25 mouse cellular contexts compared by ENCODE assay signal in genomic region chr3:129258497-129258896, GRCm38 (mm10). TPM values are rescaled to one million over a fixed set of nuclear protein-coding genes. Genes with fewer than 3 reads are reported as not detected.
A peak's percentile ranks its signal among the peaks of the same experiment; 100 is the strongest.
DNase-seq lines count a peak whose midpoint lies in the region; ATAC-seq and TF ChIP-seq lines count a peak whose summit lies in the region.
"Had no signal": no experiment of that assay in that cellular context is flagged by ENCODE, and none has a peak within 500 bp of the region (broad histone marks: within the 10 kb centered on the region; RNA-seq: fewer than 3 reads in every experiment).

No protein-coding gene starts in this region.

- no peaks in the 10 kb centered on the region for H3K9me3 ChIP-seq in hindbrain, postnatal 0 days (ENCODE audit: low read length)
- H3K9me3 ChIP-seq in hindbrain, embryonic 11.5 days (ENCODE audit: control insufficient read depth, low read length): no peaks in the 10 kb centered on the region
- no peaks in the 10 kb centered on the region for H3K9me3 ChIP-seq in liver, postnatal 0 days (ENCODE audit: low read length)
- H3K9me3 ChIP-seq: embryonic facial prominence, embryonic 12.5 days; heart, embryonic 13.5 days; limb, embryonic 13.5 days; lung, embryonic 15.5 days; midbrain, embryonic 13.5 days had no signal

- no peaks in the 10 kb centered on the region for H3K27me3 ChIP-seq in hindbrain, postnatal 0 days (ENCODE audit: insufficient read depth, low read length)
- H3K27me3 ChIP-seq in hindbrain, embryonic 11.5 days (ENCODE audit: control insufficient read depth, insufficient read depth, low read length): no peaks in the 10 kb centered on the region
- H3K27me3 ChIP-seq in liver, postnatal 0 days (ENCODE audit: insufficient read depth, low read length): no peaks in the 10 kb centered on the region
- H3K27me3 ChIP-seq: embryonic facial prominence, embryonic 12.5 days; lung, embryonic 15.5 days; midbrain, embryonic 13.5 days; neural tube, embryonic 13.5 days had no signal

- no peak overlapping the region for H3K27ac ChIP-seq in hindbrain, postnatal 0 days
- no peak overlapping the region for H3K27ac ChIP-seq in hindbrain, embryonic 11.5 days (ENCODE audit: low read depth, low read length)
- H3K27ac ChIP-seq in liver, postnatal 0 days (ENCODE audit: low read depth): no peak overlapping the region
- H3K27ac ChIP-seq: embryonic facial prominence, embryonic 12.5 days; gastrocnemius, adult 2 months; heart, embryonic 13.5 days; limb, embryonic 13.5 days; lung, embryonic 15.5 days; midbrain, embryonic 13.5 days; neural tube, embryonic 13.5 days had no signal

- H3K4me2 ChIP-seq in hindbrain, postnatal 0 days (ENCODE audit: low read depth, low read length): no peak overlapping the region
- no peak overlapping the region for H3K4me2 ChIP-seq in hindbrain, embryonic 11.5 days (replicated peaks; ENCODE audit: low read depth, low read length)
- no peak overlapping the region for H3K4me2 ChIP-seq in liver, postnatal 0 days (ENCODE audit: low read depth, low read length)
- H3K4me2 ChIP-seq: embryonic facial prominence, embryonic 12.5 days; heart, embryonic 13.5 days; limb, embryonic 13.5 days; lung, embryonic 15.5 days; midbrain, embryonic 13.5 days; neural tube, embryonic 13.5 days had no signal

- WGBS in hindbrain, postnatal 0 days: 84% methylated on average over 5 of the region's 5 CpGs
- WGBS in hindbrain, embryonic 11.5 days: 90% methylated on average over 5 of the region's 5 CpGs
- WGBS in liver, postnatal 0 days (ENCODE audit: insufficient replicate concordance): 73% methylated on average over 5 of the region's 5 CpGs

- no peak for DNase-seq in hindbrain, postnatal 0 days (ENCODE audit: low spot score)
- DNase-seq in hindbrain, embryonic 11.5 days (ENCODE audit: low spot score): no peak
- DNase-seq in liver, postnatal 0 days: no peak
- DNase-seq in liver (no peak), ES-CJ7 (ENCODE audit: low read depth, low spot score) (peak; percentile 41)
- no peak for DNase-seq in cerebellum, adult 11-12 months
- no peak for DNase-seq in embryo, embryonic 11 days
- DNase-seq: adrenal gland, postnatal 25 days; cerebellum, adult 11 months; cerebellum, postnatal 36 days; gastrocnemius, adult 2 months; heart, postnatal 36 days; layer of hippocampus, postnatal 36 days; spleen, adult 18-20 months; thymus, postnatal 36 days had no signal

- H3K36me3 ChIP-seq in hindbrain, postnatal 0 days (ENCODE audit: insufficient read depth, low read length): no peaks in the 10 kb centered on the region
- H3K36me3 ChIP-seq in hindbrain, embryonic 11.5 days (ENCODE audit: control insufficient read depth, insufficient read depth, low read length): no peaks in the 10 kb centered on the region
- H3K36me3 ChIP-seq in liver, postnatal 0 days (replicated peaks; ENCODE audit: insufficient read depth, low read length): no peaks in the 10 kb centered on the region
- H3K36me3 ChIP-seq: embryonic facial prominence, embryonic 12.5 days; heart, embryonic 13.5 days; limb, embryonic 13.5 days; lung, embryonic 15.5 days; midbrain, embryonic 13.5 days; neural tube, embryonic 13.5 days had no signal

- no peak overlapping the region for H3K4me3 ChIP-seq in hindbrain, postnatal 0 days (ENCODE audit: low read length)
- no peak overlapping the region for H3K4me3 ChIP-seq in hindbrain, embryonic 11.5 days (ENCODE audit: low read depth, low read length)
- no peak overlapping the region for H3K4me3 ChIP-seq in liver, postnatal 0 days (ENCODE audit: low read depth, low read length)
- H3K4me3 ChIP-seq: embryonic facial prominence, embryonic 12.5 days; erythroblast, embryonic 14.5 days; gastrocnemius, adult 2 months; heart, embryonic 13.5 days; limb, embryonic 13.5 days; lung, embryonic 15.5 days; midbrain, embryonic 13.5 days; neural tube, embryonic 13.5 days had no signal

- no peaks in the 10 kb centered on the region for H3K4me1 ChIP-seq in hindbrain, postnatal 0 days (ENCODE audit: insufficient read depth, low read length)
- no peaks in the 10 kb centered on the region for H3K4me1 ChIP-seq in hindbrain, embryonic 11.5 days (replicated peaks; ENCODE audit: control insufficient read depth, insufficient read depth, low read length)
- H3K4me1 ChIP-seq in liver, postnatal 0 days (ENCODE audit: insufficient read depth): no peaks in the 10 kb centered on the region
- H3K4me1 ChIP-seq: embryonic facial prominence, embryonic 12.5 days; heart, embryonic 13.5 days; limb, embryonic 13.5 days; lung, embryonic 15.5 days; midbrain, embryonic 13.5 days; neural tube, embryonic 13.5 days had no signal

- TF ChIP-seq CTCF in hindbrain, postnatal 0 days (IDR thresholded peaks at IDR 0.05; ENCODE audit: low read depth): peak; percentile 26
- peak; percentile 20; the same call in 1 of the 2 replicates for TF ChIP-seq CTCF in liver, postnatal 0 days (IDR thresholded peaks at IDR 0.05; ENCODE audit: low read depth)

- no peak for ATAC-seq in hindbrain, postnatal 0 days
- no peak for ATAC-seq in hindbrain, embryonic 11.5 days (ENCODE audit: low FRiP score)
- no peak for ATAC-seq in liver, postnatal 0 days
- peak; percentile 61 for ATAC-seq in megakaryocyte progenitor cell, adult 5-6 weeks (replicated peaks; ENCODE audit: poor library complexity)
- ATAC-seq: forebrain, embryonic 14.5 days; midbrain, embryonic 13.5 days had no signal

- no peak overlapping the region for H3K9ac ChIP-seq in hindbrain, postnatal 0 days (replicated peaks; ENCODE audit: low read length)
- H3K9ac ChIP-seq in hindbrain, embryonic 11.5 days (ENCODE audit: low read depth, low read length): no peak overlapping the region
- H3K9ac ChIP-seq in liver, postnatal 0 days (replicated peaks): no peak overlapping the region
- H3K9ac ChIP-seq: embryonic facial prominence, embryonic 12.5 days; heart, embryonic 13.5 days; limb, embryonic 13.5 days; lung, embryonic 15.5 days; midbrain, embryonic 13.5 days; neural tube, embryonic 13.5 days had no signal

- TF ChIP-seq EP300 in liver, postnatal 0 days (IDR thresholded peaks at IDR 0.05; ENCODE audit: low read depth): no peak

RNA-seq across cellular contexts. Expression of gene Pitx2, which starts 58.8 kb away (rescaled TPM):
- total RNA-seq in hindbrain, postnatal 0 days (2014; rRNA removed): 0.61 and 2.4 TPM in 2 replicates
- 1.0 TPM in 2 replicates for polyA plus RNA-seq in hindbrain, postnatal 0 days (2015; fragmentation: Nextera tagmentation; extraction: Ambion mirVana)
- 2.9 and 4.9 TPM in 2 replicates for polyA plus RNA-seq in hindbrain, embryonic 11.5 days (2014; fragmentation: Nextera tagmentation; extraction: Ambion mirVana)
- 0.20 and 0.33 TPM in 2 replicates for polyA plus RNA-seq in liver, postnatal 0 days (2015; fragmentation: Nextera tagmentation; extraction: Ambion mirVana)
- 0.30 TPM in 1 of 2 replicates, not detected in the other for total RNA-seq in megakaryocyte progenitor cell, adult 5-6 weeks (2015)
- not detected in 2 replicates for total RNA-seq in megakaryocyte progenitor cell, adult 5-6 weeks (2017)
- total RNA-seq: layer of hippocampus, postnatal 36 days; left cerebral cortex, postnatal 14 days had no signal
- polyA plus RNA-seq: erythroblast, embryonic 14.5 days had no signal
